Mouse (Mus musculus) kidney, adult 2 months (tissue): Measurements from ENCODE around the gene Mst1. TPM values are rescaled to one million over a fixed set of nuclear protein-coding genes. Genes with fewer than 3 reads are reported as not detected.

Experiments
- DNase-seq: peaks from one replicate; pipeline ENCODE4 v3.0.0; 2021
- H3K27ac ChIP-seq: fragments of 200-500 bp; 2 replicates; pipeline ENCODE4 v1.5.1; 2012; ENCODE audit warnings: low read depth, low read length, control low read depth, inconsistent platforms; ENCODE audit not compliant: insufficient read depth
- H3K27me3 ChIP-seq: fragments of 200-500 bp; replicated peaks from 2 replicates; pipeline ENCODE4 v1.6.1; 2012; ENCODE audit warnings: mild to moderate bottlenecking, moderate library complexity, low read length, inconsistent platforms; ENCODE audit not compliant: control insufficient read depth, insufficient read depth
- H3K36me3 ChIP-seq: fragments of 200-500 bp; 2 replicates; pipeline ENCODE4 v1.6.1; 2012; ENCODE audit warnings: mild to moderate bottlenecking, moderate library complexity, low read length, inconsistent platforms; ENCODE audit not compliant: control insufficient read depth, insufficient read depth
- H3K4me1 ChIP-seq: fragments of 200-500 bp; 2 replicates; pipeline ENCODE4 v1.6.1; 2011; ENCODE audit warnings: low read length; ENCODE audit not compliant: control insufficient read depth, insufficient read depth
- H3K4me3 ChIP-seq: fragments of 200-500 bp; 2 replicates; pipeline ENCODE4 v1.5.1; 2011; ENCODE audit warnings: mild to moderate bottlenecking, low read depth, low read length, control low read depth; ENCODE audit not compliant: insufficient read depth
- CTCF ChIP-seq: fragments of 200-500 bp; conservative IDR thresholded peaks from 2 replicates; pipeline ENCODE4 v1.5.1; 2011; ENCODE audit warnings: low read depth, mild to moderate bottlenecking, control low read depth, low read length, moderate library complexity, mixed read lengths; ENCODE audit not compliant: insufficient read depth, insufficient read length
- POLR2A ChIP-seq: fragments of 200-500 bp; IDR thresholded peaks from one replicate; pipeline ENCODE4 v1.6.1; 2011; ENCODE audit warnings: low read depth, low read length, control low read depth
- WGBS: fragments of 180-500 bp; shearing (Covaris S2); methylation state at CpG from one replicate; pipeline ENCODE4 v1.1.7; 2018; 5-methylcytosine and 5-hydroxymethylcytosine counted together
- polyA plus RNA-seq: library from polyadenylated mRNA; depleted of rRNA; stranded (reverse); fragments of >200 nt; gene quantifications from 2 replicates; pipeline ENCODE4 v1.2.3, GENCODE M21; 2012

Mst1 gene
- polyA plus RNA-seq, 1 experiment, result 0.39 TPM

DNA sequence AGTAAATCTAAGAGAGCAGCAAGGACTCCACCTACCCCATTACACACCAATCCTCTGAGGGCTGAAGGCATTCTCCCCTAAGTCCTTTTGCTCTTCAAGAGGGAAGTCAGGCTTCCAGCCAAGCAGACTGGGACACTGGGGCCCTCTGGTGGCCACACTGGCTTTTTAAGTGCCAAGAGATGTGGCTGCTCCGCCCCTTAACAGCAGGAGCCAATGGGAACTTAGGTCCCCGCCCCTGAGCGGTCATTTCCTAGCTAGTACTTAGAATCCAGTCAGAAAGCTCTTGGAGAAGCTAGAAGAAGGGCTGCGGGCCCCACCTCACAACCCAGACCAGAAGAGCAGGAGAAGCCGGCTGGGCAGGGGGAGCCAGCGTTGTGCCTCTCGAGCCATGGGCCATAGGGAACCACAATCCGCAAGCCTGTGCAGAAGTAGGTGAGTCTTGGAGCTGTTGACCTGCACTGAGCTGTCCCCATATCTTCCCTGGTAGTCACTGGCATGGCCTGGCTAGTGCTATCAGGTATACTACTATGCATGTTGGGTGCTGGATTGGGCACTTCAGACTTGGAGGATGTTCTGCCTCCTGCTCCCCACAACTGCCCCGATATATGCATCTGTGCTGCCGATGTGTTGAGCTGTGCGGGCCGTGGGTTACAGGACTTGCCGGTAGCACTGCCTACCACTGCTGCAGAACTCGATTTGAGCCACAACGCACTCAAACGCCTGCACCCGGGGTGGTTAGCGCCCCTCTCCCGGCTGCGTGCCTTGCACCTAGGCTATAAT is 27.2 kb upstream of the Mst1 start, which contains the start of gene Amigo3:
Amigo3 (plus strand) TSS at position 275 of the 780 bp plus-strand sequence.
- Histone ChIP-seq H3K36me3 (peaks cover 3% of the 10 kb centered on the region), H3K27ac (no peak within 1 kb of the TSS), H3K4me3 (no peak within 1 kb of the TSS), H3K27me3 (no peaks in the 10 kb centered on the region), H3K4me1 (peaks cover 8% of the 10 kb centered on the region; the same call in 1 of the 2 replicates)
- 51% methylated on average over 20 of the region's 20 CpGs for WGBS
- peak; percentile 99 for DNase-seq
- TF ChIP-seq POLR2A, result no peak
- peak; percentile 91 for TF ChIP-seq CTCF

GRCm38 (mm10) chr9:108053665-108054225 is 26.5 kb upstream of the Mst1 start:
- 77% methylated on average over 15 of the region's 15 CpGs for WGBS
- TF ChIP-seq POLR2A, result no peak
- no peak for TF ChIP-seq CTCF
- peaks cover 3% of the 10 kb centered on the region for H3K36me3 ChIP-seq
- no peak for DNase-seq
- no peaks in the 10 kb centered on the region for H3K27me3 ChIP-seq
- H3K4me1 ChIP-seq, result peaks cover 8% of the 10 kb centered on the region; the same call in 1 of the 2 replicates
- H3K27ac ChIP-seq, result no peak overlapping the region
- H3K4me3 ChIP-seq, result no peak overlapping the region

- 93% methylated on average over 22 of the region's 22 CpGs for WGBS
- Histone ChIP-seq H3K4me3 (no peak overlapping the region), H3K27ac (no peak overlapping the region), H3K27me3 (no peaks in the 10 kb centered on the region), H3K4me1 (peaks cover 7% of the 10 kb centered on the region; the same call in 1 of the 2 replicates), H3K36me3 (peaks cover 3% of the 10 kb centered on the region)
- TF ChIP-seq CTCF (no peak), POLR2A (no peak)
- DNase-seq, result no peak
Observed at GRCm38 (mm10) chr9:108054331-108055040, 25.8 kb upstream of the Mst1 start.

DNA sequence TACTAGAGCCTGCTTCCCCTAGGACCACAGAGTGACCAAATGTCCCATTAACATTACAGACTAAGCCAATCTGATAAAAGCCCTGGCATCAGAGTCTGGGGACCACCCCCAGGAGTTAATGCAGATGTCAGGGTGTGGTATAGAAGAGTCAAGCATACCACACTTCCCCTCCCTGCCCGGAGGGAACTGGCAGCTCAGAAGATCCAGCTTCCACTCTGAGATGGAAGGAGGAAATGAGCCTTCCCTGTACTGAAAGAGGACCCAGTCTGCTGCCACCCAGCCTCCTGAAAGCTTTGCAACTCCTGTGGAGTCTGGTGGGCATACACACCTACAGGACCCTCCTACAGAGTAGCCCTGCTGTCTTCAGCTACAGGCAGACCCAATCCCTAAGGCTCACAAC is 25.2 kb upstream of the Mst1 start:
- H3K36me3 ChIP-seq, result peaks cover 3% of the 10 kb centered on the region
- no peak overlapping the region for H3K4me3 ChIP-seq
- H3K4me1 ChIP-seq, result 0 out of 2 replicates have a peak, but pooled peaks cover 4% of the 10 kb centered on the region
- 69% methylated on average over 1 of the region's 1 CpGs for WGBS
- H3K27me3 ChIP-seq, result no peaks in the 10 kb centered on the region
- no peak for DNase-seq
- no peak for TF ChIP-seq POLR2A
- no peak for TF ChIP-seq CTCF
- H3K27ac ChIP-seq, result no peak overlapping the region

- peaks cover 3% of the 10 kb centered on the region for H3K36me3 ChIP-seq
Observed at GRCm38 (mm10) chr9:108055661-108056237, 24.5 kb upstream of the Mst1 start.

GRCm38 (mm10) chr9:108056361-108057261 is 23.6 kb upstream of the Mst1 start:
- no peak for DNase-seq
- TF ChIP-seq POLR2A, result no peak
- no peak for TF ChIP-seq CTCF
- Histone ChIP-seq H3K4me3 (no peak overlapping the region), H3K4me1 (0 out of 2 replicates have a peak, but pooled peaks cover 4% of the 10 kb centered on the region), H3K27ac (no peak overlapping the region), H3K27me3 (no peaks in the 10 kb centered on the region), H3K36me3 (peaks cover 3% of the 10 kb centered on the region)
- 71% methylated on average over 28 of the region's 28 CpGs for WGBS

More at GRCm38 (mm10) chr9:108055661-108056237, 24.5 kb upstream of the Mst1 start:
- TF ChIP-seq CTCF (no peak), POLR2A (no peak)
- whole genome bisulfite sequencing, result 80% methylated on average over 6 of the region's 6 CpGs
- Histone ChIP-seq H3K27ac (no peak overlapping the region), H3K27me3 (no peaks in the 10 kb centered on the region), H3K4me1 (0 out of 2 replicates have a peak, but pooled peaks cover 4% of the 10 kb centered on the region), H3K4me3 (no peak overlapping the region)
- no peak for DNase-seq
